Comparison of ENCODE assay signal across 2 mouse cellular contexts in genomic region chr15:101970536-101970935, GRCm38 (mm10).
TF ChIP-seq lines count a peak whose summit lies in the region.

No protein-coding gene starts in this region.

TF ChIP-seq in CH12.LX, 34 proteins besides CTCF, POLR2A, EP300 and RAD21:
- TF ChIP-seq SMC3 (IDR thresholded peaks at IDR 0.05; ENCODE audit: low read depth, low read length) (peak; percentile 18; the same call in 1 of the 2 replicates), JUN (IDR thresholded peaks at IDR 0.05; ENCODE audit: insufficient read depth, low read depth, low read length) (no peak)

TF ChIP-seq in ES-E14, 5 proteins besides CTCF, POLR2A, EP300 and RAD21:
- peak; percentile 25; the same call in 1 of the 2 replicates for TF ChIP-seq ZC3H11A (IDR thresholded peaks at IDR 0.05; ENCODE audit: borderline replicate concordance, low read depth, low read length)
- no peak for TF ChIP-seq MAFK (IDR thresholded peaks at IDR 0.05; ENCODE audit: insufficient read depth, low read depth, low read length)
- no peak for TF ChIP-seq CHD2 (IDR thresholded peaks at IDR 0.05; ENCODE audit: low read depth, low read length)
